Mouse (Mus musculus): Measurements from ENCODE around the gene Ifna11.

DNA sequence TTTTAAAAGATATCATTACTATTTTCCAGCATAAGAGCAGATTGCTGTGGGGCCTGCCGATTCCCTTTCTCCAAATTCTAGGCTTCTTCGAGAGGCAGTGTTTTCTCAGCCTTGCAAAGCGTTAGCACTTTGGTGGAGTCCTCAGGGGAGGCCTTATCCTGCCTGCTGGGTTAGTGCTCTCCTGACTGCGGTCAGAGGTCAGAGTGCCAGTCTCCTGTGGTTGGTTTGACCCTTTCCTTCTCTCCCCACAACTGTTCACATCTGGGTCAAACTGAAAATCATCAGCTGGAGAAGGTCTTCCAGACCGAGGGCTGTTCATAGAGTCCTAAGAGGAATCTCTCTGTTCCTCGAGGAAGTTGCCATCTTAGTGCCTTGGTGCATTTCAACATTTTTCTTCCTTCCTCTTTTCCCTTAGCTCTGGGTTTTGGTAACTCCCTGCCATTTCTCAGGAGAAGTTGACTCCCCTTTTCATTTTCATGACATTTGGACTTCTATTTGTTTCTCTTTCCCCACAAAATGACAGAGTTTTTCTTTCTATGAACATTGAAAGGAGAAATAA, 45.3 kb downstream of the Ifna11 start:
- TF ChIP-seq POLR2A (IDR thresholded peaks at IDR 0.05; ENCODE audit: extremely low read depth, insufficient read depth, low read length) (no peak), CTCF (IDR thresholded peaks at IDR 0.05; ENCODE audit: extremely low read depth, insufficient read depth, low read length) (no peak)

All from cortical plate, adult 2 months (tissue).